Mouse (Mus musculus) lung, embryonic 14.5 days (tissue): ENCODE data around the gene Il10. TPM values are rescaled to one million over a fixed set of nuclear protein-coding genes. Genes with fewer than 3 reads are reported as not detected.
A peak's percentile ranks its signal among the peaks of the same experiment; 100 is the strongest.
"Not testable (repeated sequence)": the region's sequence is repeated elsewhere in the genome, so short reads cannot be mapped to it uniquely, and the experiment has no call there.

Experiments
- ATAC-seq: fragments of 200-750 bp; cut with Nextera tagmentation; 2 replicates; pipeline ENCODE4 v1.8.0; 2017; ENCODE audit warnings: mild to moderate bottlenecking, moderate TSS enrichment, moderate library complexity; ENCODE audit not compliant: insufficient read depth
- DNase-seq: peaks from one replicate; pipeline ENCODE4 v3.0.0-alpha.2; 2015
- H3K27ac ChIP-seq: fragments of 300-500 bp; sonication (generic); 2 replicates; pipeline ENCODE4 v1.5.1; 2014; ENCODE audit warnings: low read depth, mild to moderate bottlenecking, moderate library complexity
- H3K27me3 ChIP-seq: fragments of 300-500 bp; sonication (generic); 2 replicates; pipeline ENCODE4 v1.6.1; 2014; ENCODE audit warnings: low read length, control low read depth; ENCODE audit not compliant: insufficient read depth
- H3K36me3 ChIP-seq: fragments of 300-500 bp; sonication (generic); 2 replicates; pipeline ENCODE4 v1.6.1; 2014; ENCODE audit warnings: control low read depth; ENCODE audit not compliant: insufficient read depth
- H3K4me1 ChIP-seq: fragments of 300-500 bp; sonication (generic); 2 replicates; pipeline ENCODE4 v1.6.1; 2014; ENCODE audit warnings: antibody characterized with exemption, control low read depth; ENCODE audit not compliant: insufficient read depth
- H3K4me2 ChIP-seq: fragments of 300-500 bp; sonication (generic); 2 replicates; pipeline ENCODE4 v1.6.1; 2014; ENCODE audit warnings: mild to moderate bottlenecking
- H3K4me3 ChIP-seq: fragments of 300-500 bp; sonication (generic); 2 replicates; pipeline ENCODE4 v1.5.1; 2014; ENCODE audit warnings: low read depth, low read length
- H3K9ac ChIP-seq: fragments of 300-500 bp; sonication (generic); 2 replicates; pipeline ENCODE4 v1.6.1; 2014
- H3K9me3 ChIP-seq: fragments of 300-500 bp; sonication (generic); 2 replicates; pipeline ENCODE4 v1.6.1; 2016; ENCODE audit warnings: low read depth, low read length, control low read depth
- CTCF ChIP-seq: IDR thresholded peaks from 2 replicates; pipeline ENCODE4 v1.5.1; 2016; ENCODE audit warnings: antibody characterized with exemption, low read depth
- WGBS: fragments of 180-500 bp; shearing (Covaris S2); extraction: QIAGEN DNeasy Blood & Tissue Kit; methylation state at CpG from one replicate; pipeline ENCODE4 v1.1.7; 2014; 5-methylcytosine and 5-hydroxymethylcytosine counted together
- polyA plus RNA-seq: library from polyadenylated mRNA; unstranded; fragments of >200 nt; fragmentation: Nextera tagmentation; extraction: Ambion mirVana; gene quantifications from 2 replicates; pipeline ENCODE4 v1.2.1, GENCODE M21; 2014

Il10 gene
- polyA plus RNA-seq, 1 experiment from 2014 or later: not detected

DNA sequence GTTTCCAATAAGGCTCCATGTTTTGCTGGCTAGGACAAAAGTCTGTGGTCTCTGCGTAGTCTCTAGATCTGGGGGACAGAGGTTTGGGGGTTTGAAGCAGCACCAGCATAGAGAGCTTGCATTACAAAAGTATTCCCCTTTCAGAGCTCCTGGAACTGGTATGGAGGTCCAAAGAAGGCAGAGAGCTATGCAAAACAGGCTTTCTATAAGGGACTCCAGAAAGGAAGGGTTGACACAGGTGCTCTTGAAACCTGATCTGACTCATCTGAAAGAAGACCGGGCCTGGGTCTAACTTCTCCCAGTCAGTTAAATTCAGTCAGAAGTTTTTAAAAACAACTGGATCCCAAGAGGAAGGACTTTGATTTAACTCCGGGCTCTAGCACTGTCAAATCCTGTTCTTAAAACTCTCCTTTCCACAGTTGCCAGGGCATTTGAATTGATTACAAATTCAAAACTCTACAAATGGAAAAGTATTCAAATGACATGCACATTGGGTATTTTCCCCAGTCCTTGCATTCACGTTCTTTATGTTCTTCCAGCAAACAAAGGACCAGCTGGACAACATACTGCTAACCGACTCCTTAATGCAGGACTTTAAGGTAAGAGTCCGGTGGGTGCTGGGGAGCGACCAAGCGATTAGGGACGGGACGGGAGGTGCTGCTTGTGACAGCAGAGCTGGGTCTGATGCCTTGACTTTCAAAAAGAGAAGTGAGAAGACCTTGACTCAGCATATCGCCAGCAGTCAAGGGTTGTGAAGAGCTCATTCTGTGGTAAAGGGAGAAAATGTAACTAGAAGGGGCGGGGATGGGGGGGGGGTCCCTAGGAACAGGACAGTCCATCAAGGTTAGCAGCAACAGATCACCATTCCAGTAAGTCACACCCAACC lies 1.0 kb downstream of the Il10 start:
- Histone ChIP-seq H3K27me3 (no peaks in the 10 kb centered on the region), H3K27ac (no peak overlapping the region), H3K4me3 (no peak overlapping the region), H3K9ac (no peak overlapping the region), H3K4me2 (no peak overlapping the region), H3K36me3 (no peaks in the 10 kb centered on the region), H3K9me3 (no peaks in the 10 kb centered on the region), H3K4me1 (no peaks in the 10 kb centered on the region; the same call in 1 of the 2 replicates)
- 48% methylated on average over 12 of the region's 12 CpGs for WGBS
- ATAC-seq (no peak), DNase-seq (peak; percentile 3)
- TF ChIP-seq CTCF: no peak

DNA sequence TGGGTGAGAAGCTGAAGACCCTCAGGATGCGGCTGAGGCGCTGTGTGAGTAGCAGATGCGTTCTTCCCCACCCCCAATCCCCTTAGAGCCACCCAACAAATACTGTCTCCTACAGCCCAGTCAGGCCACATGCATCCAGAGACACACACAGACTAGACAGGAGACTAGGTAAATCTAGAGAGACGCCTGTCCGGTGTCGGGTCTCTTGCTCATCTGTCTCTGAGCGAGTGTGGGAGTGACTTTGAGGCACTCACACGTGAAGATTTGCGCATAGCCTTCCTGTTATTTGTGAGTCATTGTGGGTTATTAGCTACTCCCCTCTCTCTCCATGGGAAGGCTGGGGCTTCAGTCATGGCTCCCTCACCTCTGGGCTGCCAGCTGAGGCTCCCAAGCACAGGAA lies 1.8 kb downstream of the Il10 start:
- WGBS: 56% methylated on average over 9 of the region's 9 CpGs
- Histone ChIP-seq H3K36me3 (no peaks in the 10 kb centered on the region), H3K4me1 (no peaks in the 10 kb centered on the region; the same call in 1 of the 2 replicates), H3K4me3 (no peak overlapping the region), H3K27me3 (no peaks in the 10 kb centered on the region), H3K4me2 (no peak overlapping the region), H3K9me3 (no peaks in the 10 kb centered on the region), H3K9ac (no peak overlapping the region), H3K27ac (no peak overlapping the region)
- no peak for TF ChIP-seq CTCF
- no peak for ATAC-seq
- DNase-seq: no peak

DNA sequence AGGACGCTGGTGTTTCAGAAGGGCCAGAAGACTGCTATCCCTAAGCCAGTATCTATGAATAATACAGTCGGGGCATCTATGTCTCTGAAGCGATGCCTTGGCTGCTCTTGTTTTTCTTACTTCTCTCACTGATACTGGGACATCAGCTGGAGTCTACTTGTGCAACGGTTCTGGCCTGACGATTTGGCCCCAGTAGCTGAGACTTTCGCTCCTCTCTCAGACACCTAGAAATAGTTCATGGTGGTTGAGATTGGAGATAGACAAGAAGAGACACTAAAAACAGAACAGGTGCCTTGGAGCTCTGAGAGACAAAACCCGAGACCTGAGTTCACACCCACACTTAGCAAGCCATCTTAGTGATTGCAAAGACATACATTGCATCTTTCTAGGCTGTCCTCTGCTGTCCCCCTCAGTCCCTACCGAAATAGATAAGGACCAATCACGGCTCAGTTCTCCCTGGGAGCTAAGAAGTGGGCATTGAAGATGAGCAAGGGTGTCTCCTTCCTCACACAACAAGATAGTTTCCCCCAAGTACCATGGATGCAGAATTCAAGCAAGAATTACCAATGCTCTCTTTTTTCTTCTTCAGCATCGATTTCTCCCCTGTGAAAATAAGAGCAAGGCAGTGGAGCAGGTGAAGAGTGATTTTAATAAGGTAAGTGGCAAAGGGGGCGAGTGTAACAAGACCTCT lies 2.4 kb downstream of the Il10 start:
- WGBS: 61% methylated on average over 11 of the region's 11 CpGs

GRCm38 (mm10) chr1:131022591-131023249 lies 3.1 kb downstream of the Il10 start:
- WGBS: 36% methylated on average over 5 of the region's 5 CpGs
- Histone ChIP-seq H3K9me3 (no peaks in the 10 kb centered on the region), H3K9ac (no peak overlapping the region), H3K4me1 (no peaks in the 10 kb centered on the region; the same call in 1 of the 2 replicates), H3K4me3 (no peak overlapping the region), H3K27me3 (no peaks in the 10 kb centered on the region), H3K4me2 (no peak overlapping the region), H3K36me3 (no peaks in the 10 kb centered on the region), H3K27ac (no peak overlapping the region)
- no peak for DNase-seq
- no peak for TF ChIP-seq CTCF
- no peak for ATAC-seq

More for the DNA sequence above, 2.4 kb downstream of the Il10 start:
- no peak for DNase-seq
- no peaks in the 10 kb centered on the region; the same call in 1 of the 2 replicates for H3K4me1 ChIP-seq
- H3K4me2 ChIP-seq: no peak overlapping the region
- no peaks in the 10 kb centered on the region for H3K36me3 ChIP-seq
- H3K27ac ChIP-seq: no peak overlapping the region
- TF ChIP-seq CTCF: no peak
- no peaks in the 10 kb centered on the region for H3K27me3 ChIP-seq
- H3K9ac ChIP-seq: no peak overlapping the region
- no peak overlapping the region for H3K4me3 ChIP-seq
- no peak for ATAC-seq
- H3K9me3 ChIP-seq: no peaks in the 10 kb centered on the region

DNA sequence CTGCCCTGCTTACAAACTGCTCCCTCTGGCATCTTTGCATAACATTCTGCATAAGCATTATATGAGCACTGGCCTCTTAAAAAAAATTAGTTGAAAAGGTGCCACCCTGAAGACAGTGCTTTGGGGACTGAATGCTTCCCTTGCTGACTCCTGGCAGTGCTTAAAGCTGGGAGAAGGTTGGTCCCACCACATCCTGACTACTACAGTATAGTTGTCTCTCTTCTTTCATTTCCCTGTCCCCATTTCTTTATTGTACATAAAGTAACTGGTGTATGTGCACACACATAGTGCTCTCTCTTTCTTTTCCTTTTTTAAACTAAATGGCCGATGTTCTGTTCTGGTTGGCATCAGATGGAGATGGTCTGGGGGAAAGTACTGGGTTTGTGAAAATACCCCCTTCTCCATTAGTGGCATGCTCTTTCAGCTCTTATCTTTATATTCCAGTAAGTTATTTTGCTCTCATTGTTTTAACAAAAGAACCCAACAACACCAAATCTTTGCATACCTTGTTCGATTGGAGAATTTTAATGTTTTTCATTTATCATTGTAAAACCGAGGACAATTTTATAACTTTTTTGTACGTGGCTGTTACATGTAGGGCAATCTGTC lies 3.7 kb downstream of the Il10 start:
- not testable (repeated sequence) for H3K27ac ChIP-seq, H3K4me3 ChIP-seq, H3K9me3 ChIP-seq, DNase-seq, H3K9ac ChIP-seq, H3K36me3 ChIP-seq, ATAC-seq, H3K4me2 ChIP-seq, H3K4me1 ChIP-seq, H3K27me3 ChIP-seq
- WGBS: 84% methylated on average over 4 of the region's 4 CpGs

DNA sequence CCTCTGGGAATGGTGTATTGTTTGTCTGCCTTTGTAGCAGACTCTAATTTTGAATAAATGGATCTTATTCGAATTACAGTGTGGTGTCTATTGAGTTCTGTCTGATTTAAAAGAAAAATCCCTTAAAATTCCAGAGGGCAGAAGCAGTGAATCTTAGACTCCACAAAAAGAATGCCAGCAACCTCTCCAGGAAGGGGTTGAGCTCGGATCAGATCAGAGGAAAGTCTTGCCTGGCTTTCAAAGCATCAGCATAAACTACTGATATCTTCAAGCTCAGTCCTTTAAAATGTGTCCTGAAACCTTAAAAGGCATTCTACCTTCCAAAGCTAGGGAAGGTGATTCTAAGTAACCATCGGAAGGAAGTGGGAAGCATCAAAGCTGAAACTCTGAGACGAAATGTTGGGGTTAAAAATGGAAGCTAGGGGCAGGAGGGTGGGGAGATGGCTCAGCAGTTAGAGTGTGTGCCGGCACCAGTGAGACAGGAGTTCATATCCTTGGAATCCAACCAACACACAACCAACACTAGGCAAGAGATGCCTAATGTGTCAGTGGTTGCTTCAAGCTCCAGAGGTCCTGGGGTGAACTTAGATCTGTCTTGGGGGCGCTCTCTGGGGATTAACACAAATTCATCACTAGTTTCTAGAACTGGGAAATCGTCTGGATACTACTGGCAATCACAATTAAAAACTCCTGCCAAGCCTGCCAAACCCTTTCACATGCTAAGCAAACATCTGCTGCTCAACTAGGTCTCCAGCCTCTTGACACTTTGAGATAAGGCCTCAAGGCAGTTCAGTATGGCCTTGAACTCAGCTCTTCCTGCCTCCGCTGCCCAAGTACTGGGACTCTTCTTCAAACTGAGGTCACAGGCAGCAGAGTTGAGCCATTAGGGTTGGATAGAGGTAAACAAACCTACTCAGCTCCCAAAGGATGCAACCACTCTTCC lies 5.5 kb downstream of the Il10 start:
- no peaks in the 10 kb centered on the region; the same call in 1 of the 2 replicates for H3K4me1 ChIP-seq
- no peak overlapping the region for H3K4me2 ChIP-seq
- H3K27me3 ChIP-seq: no peaks in the 10 kb centered on the region
- WGBS: 66% methylated on average over 8 of the region's 8 CpGs
- no peak overlapping the region for H3K4me3 ChIP-seq
- no peaks in the 10 kb centered on the region for H3K36me3 ChIP-seq
- H3K9ac ChIP-seq: no peak overlapping the region
- DNase-seq (no peak), ATAC-seq (no peak)
- no peaks in the 10 kb centered on the region for H3K9me3 ChIP-seq
- TF ChIP-seq CTCF: no peak
- no peak overlapping the region for H3K27ac ChIP-seq
